Mouse (Mus musculus) intestine, embryonic 14.5 days (tissue): ENCODE results near the gene Cygb. TPM values are rescaled to one million over a fixed set of nuclear protein-coding genes. Genes with fewer than 3 reads are reported as not detected.

Experiments
- ATAC-seq: fragments of 200-750 bp; cut with Nextera tagmentation; replicated peaks from 2 replicates; pipeline ENCODE4 v1.8.0; 2017; ENCODE audit warnings: low read depth, moderate number of reproducible peaks, moderate TSS enrichment, moderate library complexity; ENCODE audit not compliant: low FRiP score, low TSS enrichment
- DNase-seq: peaks from one replicate; pipeline ENCODE4 v3.0.0-alpha.2; 2018; ENCODE audit warnings: low spot score
- H3K27ac ChIP-seq: fragments of 300-500 bp; sonication (generic); 2 replicates; pipeline ENCODE4 v1.5.1; 2014; ENCODE audit warnings: low read depth, mild to moderate bottlenecking, control low read depth
- H3K27me3 ChIP-seq: fragments of 300-500 bp; sonication (generic); replicated peaks from 2 replicates; pipeline ENCODE4 v1.6.1; 2014; ENCODE audit warnings: low read length, control low read depth; ENCODE audit not compliant: control insufficient read depth, insufficient read depth
- H3K36me3 ChIP-seq: fragments of 300-500 bp; sonication (generic); 2 replicates; pipeline ENCODE4 v1.6.1; 2014; ENCODE audit warnings: low read length, control low read depth; ENCODE audit not compliant: control insufficient read depth, insufficient read depth
- H3K4me1 ChIP-seq: fragments of 300-500 bp; sonication (generic); replicated peaks from 2 replicates; pipeline ENCODE4 v1.6.1; 2014; ENCODE audit warnings: low read length, control low read depth, mixed read lengths; ENCODE audit not compliant: control insufficient read depth, insufficient read depth
- H3K4me2 ChIP-seq: fragments of 300-500 bp; sonication (generic); 2 replicates; pipeline ENCODE4 v1.6.1; 2014; ENCODE audit warnings: low read length
- H3K4me3 ChIP-seq: fragments of 300-500 bp; sonication (generic); 2 replicates; pipeline ENCODE4 v1.5.1; 2014; ENCODE audit warnings: low read depth, low read length, control low read depth, mixed read lengths
- H3K9ac ChIP-seq: fragments of 300-500 bp; sonication (generic); 2 replicates; pipeline ENCODE4 v1.6.1; 2014; ENCODE audit warnings: mild to moderate bottlenecking, low read length
- H3K9me3 ChIP-seq: fragments of 300-500 bp; sonication (generic); 2 replicates; pipeline ENCODE4 v1.6.1; 2016; ENCODE audit warnings: low read length, control low read depth; ENCODE audit not compliant: control insufficient read depth
- WGBS: fragments of 180-500 bp; shearing (Covaris S2); extraction: QIAGEN DNeasy Blood & Tissue Kit; methylation state at CpG from one replicate; pipeline ENCODE4 v1.1.7; 2014; 5-methylcytosine and 5-hydroxymethylcytosine counted together
- polyA plus RNA-seq: library from polyadenylated mRNA; unstranded; fragments of >200 nt; fragmentation: Nextera tagmentation; extraction: Ambion mirVana; gene quantifications from 2 replicates; pipeline ENCODE4 v1.2.1, GENCODE M21; 2014

Cygb gene
- 14.5 and 16.4 TPM in 2 replicates for polyA plus RNA-seq

DNA sequence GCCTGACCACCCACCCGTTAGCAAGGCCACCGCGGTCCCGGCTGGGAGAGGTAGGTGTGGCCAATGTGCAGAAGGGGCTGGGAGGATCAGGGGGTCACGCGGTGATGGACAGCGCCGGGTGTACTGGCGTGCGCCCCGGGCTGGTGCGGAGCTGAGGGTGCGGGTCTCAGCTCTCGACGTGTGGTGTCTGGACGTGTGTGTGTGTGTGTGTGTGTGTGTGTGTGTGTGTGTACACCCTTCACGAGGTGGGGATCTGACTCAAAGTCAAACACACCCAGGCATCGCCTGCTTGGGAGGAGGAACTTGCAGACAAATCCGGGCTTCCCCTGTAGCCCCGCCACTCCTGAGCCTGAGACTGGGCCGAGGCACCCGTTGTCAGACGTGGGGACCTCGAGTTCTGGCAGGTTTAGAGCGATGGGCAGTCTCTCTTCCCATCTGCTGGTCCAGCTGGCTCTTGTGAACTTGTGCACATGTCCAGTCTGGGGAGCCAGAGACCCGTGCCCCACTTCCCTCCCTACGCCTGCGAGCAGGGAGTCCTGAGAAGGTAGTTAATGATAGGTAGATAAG lies at the start of gene Cygb:
TSS of gene Cygb (minus strand) at position 59 of the 567 bp plus-strand sequence.
- Histone ChIP-seq H3K9me3 (no peaks in the 10 kb centered on the region), H3K27ac (no peak within 1 kb of the TSS), H3K36me3 (no peaks in the 10 kb centered on the region), H3K4me2 (peak within 1 kb of the TSS; percentile 91), H3K9ac (peak within 1 kb of the TSS; percentile 54), H3K27me3 (peaks cover 10% of the 10 kb centered on the region), H3K4me1 (peaks cover 24% of the 10 kb centered on the region), H3K4me3 (peak within 1 kb of the TSS; percentile 53)
- ATAC-seq (no peak), DNase-seq (peak; percentile 68)
- 4% methylated on average over 28 of the region's 28 CpGs for WGBS

DNA sequence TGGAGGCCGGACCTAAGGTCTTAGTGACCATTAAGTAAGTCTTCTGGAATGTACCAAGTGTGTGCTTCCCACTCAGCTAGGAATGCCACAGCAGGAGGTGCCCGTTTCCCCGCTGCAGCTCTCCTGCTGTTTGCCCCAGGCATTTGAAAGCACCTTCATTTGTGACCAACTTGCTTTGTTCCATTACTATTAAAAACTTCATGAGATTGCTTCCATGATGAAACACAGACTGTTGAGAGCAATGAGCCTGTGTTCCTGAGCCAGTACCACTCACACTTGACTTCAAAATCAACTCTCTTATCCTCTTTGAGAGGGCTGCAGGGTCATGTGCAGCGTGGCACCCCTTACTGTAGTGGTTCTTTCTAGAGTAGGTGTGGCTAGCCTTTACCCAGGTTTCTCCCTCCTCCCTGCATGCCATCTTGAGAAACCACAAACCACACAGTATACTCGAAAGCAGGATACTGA lies 47.3 kb upstream of the Cygb start:
- ATAC-seq: no peak
- WGBS: 50% methylated on average over 5 of the region's 5 CpGs

DNA sequence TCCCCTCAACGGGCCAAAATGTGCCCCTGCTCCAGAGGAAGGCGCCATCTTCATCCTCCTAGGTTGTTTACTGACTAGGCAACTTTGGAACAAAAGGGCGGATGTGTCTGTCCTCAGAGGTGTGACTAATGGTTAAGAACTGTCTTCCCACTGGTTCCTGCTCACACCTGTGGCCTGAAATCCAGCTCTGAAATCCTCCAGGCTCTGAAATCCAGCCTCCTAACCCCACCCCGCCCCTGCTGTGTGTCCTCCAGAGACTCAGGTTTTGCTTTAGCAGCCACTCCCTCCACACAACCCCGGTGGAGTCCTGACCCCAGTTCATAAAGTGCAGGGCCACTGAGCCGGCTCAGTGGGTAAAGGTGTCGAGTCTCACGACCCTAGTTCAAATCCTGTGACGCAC lies 43.4 kb upstream of the Cygb start:
- Histone ChIP-seq H3K4me1 (peaks cover 8% of the 10 kb centered on the region; the same call in 1 of the 2 replicates), H3K4me3 (no peak overlapping the region), H3K9ac (no peak overlapping the region), H3K27me3 (peaks cover 28% of the 10 kb centered on the region), H3K9me3 (no peaks in the 10 kb centered on the region), H3K27ac (no peak overlapping the region), H3K36me3 (no peaks in the 10 kb centered on the region), H3K4me2 (no peak overlapping the region)
- ATAC-seq (no peak), DNase-seq (no peak)
- 60% methylated on average over 9 of the region's 9 CpGs for WGBS

More for the DNA sequence above, 47.3 kb upstream of the Cygb start:
- DNase-seq: no peak
- no peak overlapping the region for H3K4me3 ChIP-seq
- H3K9ac ChIP-seq: no peak overlapping the region
- no peaks in the 10 kb centered on the region for H3K27me3 ChIP-seq
- H3K4me2 ChIP-seq: no peak overlapping the region
- no peaks in the 10 kb centered on the region for H3K9me3 ChIP-seq
- no peaks in the 10 kb centered on the region for H3K36me3 ChIP-seq
- H3K27ac ChIP-seq: no peak overlapping the region
- H3K4me1 ChIP-seq: no peaks in the 10 kb centered on the region

DNA sequence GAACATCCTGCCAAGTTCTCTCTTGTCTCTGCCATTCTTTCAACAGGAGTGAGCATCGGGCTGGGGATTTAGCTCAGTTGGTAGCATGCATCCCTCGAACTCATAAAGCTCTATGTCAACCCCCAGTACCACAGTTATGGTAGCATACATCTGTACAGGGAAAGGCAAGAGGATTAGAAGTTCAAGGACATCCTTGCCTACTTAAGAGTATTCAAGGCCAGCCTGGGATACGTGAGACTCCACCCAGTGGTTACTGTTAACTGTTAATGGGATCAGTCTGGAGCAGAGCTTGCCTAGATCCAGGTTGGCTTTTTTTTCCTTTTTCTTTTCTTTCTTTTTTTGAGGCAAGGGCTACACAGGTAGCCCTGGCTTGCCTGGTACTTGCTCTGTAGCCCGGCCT lies 42.3 kb upstream of the Cygb start:
- H3K4me3 ChIP-seq: no peak overlapping the region
- H3K27ac ChIP-seq: no peak overlapping the region
- H3K9ac ChIP-seq: no peak overlapping the region
- H3K36me3 ChIP-seq: no peaks in the 10 kb centered on the region
- no peak for DNase-seq
- H3K4me1 ChIP-seq: peaks cover 8% of the 10 kb centered on the region; the same call in 1 of the 2 replicates
- 89% methylated on average over 4 of the region's 4 CpGs for WGBS
- no peaks in the 10 kb centered on the region for H3K9me3 ChIP-seq
- peaks cover 28% of the 10 kb centered on the region for H3K27me3 ChIP-seq
- H3K4me2 ChIP-seq: no peak overlapping the region
- ATAC-seq: no peak

DNA sequence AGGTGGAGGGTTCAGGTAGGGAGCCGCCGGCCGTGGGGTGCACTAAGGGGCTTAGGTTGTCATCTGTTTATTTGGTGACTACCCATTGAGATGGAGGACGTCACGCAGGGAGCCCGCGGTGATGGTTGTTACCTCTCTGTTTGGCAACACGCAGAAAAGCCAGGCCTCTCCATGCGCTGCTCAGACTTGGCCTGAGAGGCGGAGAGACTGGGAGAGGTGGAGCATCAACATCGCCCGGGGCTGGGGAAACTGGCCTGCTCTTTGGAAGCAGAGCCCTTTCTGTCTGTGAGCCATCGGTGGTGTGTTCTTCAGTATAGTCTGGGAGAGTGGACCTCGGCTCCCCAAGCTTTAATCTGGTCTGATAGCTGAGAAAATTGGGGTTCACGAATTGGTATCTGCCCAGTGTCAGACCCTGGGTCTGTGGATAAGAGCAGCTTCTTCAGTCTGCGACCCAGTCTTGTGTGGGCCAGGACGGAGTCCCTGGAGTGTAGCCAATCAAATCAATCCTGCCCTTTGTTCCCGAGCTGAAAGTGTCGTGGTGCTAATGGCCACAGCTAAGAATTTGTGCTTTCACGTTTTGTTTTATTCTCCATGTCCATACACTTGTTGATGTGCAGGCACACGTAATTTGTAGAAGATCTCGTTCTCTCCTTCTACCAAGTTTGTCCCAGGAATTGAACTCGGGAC lies 41.2 kb upstream of the Cygb start:
- Histone ChIP-seq H3K27me3 (peaks cover 28% of the 10 kb centered on the region), H3K4me2 (no peak overlapping the region), H3K36me3 (no peaks in the 10 kb centered on the region), H3K9me3 (no peaks in the 10 kb centered on the region), H3K27ac (no peak overlapping the region), H3K4me3 (no peak overlapping the region), H3K9ac (no peak overlapping the region), H3K4me1 (peaks cover 8% of the 10 kb centered on the region; the same call in 1 of the 2 replicates)
- WGBS: 34% methylated on average over 23 of the region's 23 CpGs
- no peak for DNase-seq
- no peak for ATAC-seq

DNA sequence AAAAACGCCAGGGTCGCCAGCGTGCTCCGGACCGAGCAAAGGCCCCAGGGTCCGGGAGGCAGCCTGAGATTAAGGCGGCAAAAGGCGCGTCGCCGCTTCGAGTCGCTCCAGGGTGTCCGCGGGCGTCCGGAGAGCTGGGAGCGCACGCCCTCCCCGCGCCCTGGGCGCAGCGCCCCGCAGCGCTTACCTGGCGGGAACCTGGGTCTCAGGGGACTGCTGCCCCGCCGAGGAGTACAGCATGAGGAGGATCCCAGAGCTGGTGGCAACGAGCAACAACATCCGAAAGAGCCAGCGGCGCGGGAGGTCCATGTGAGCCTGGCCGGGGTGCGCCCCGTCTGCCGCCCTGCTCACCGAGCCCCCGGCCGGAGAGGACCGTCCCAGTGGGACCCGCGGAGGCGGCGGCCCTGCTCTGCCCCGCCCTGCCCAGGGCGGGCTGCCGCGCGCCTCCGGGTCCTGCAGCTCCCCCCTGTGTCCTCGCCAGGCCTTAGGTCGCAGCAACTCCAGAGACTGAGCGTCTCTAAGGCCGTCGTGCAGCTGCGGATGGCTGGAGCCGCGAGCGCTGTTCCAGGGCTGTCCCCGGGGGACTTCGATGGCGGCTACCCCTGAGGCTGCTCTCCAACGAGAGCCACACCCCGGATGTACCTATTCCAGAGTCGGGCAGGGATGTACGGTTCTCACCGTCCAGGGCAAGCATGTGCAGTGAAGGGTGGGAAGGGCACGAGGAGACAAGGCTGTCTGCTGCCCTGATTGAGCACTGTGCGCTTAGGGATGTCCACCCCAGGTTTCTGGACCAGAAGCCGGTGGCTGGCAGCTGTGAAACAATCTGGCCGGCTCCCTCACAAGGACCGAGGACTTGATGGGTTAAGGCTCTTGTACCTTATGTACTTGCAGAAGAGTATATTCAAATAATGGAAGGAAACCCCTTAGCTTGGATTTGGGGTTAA lies 40.4 kb upstream of the Cygb start:
- 3% methylated on average over 64 of the region's 73 CpGs for WGBS
- peak; percentile 69 for ATAC-seq
- Histone ChIP-seq H3K4me1 (peaks cover 8% of the 10 kb centered on the region; the same call in 1 of the 2 replicates), H3K9ac (peak overlapping the region; percentile 55), H3K4me2 (peak overlapping the region; percentile 82), H3K36me3 (no peaks in the 10 kb centered on the region), H3K27me3 (peaks cover 28% of the 10 kb centered on the region), H3K9me3 (no peaks in the 10 kb centered on the region), H3K27ac (peak overlapping the region; percentile 59; the same call in 1 of the 2 replicates), H3K4me3 (peak overlapping the region; percentile 46)
- peak; percentile 75 for DNase-seq

DNA sequence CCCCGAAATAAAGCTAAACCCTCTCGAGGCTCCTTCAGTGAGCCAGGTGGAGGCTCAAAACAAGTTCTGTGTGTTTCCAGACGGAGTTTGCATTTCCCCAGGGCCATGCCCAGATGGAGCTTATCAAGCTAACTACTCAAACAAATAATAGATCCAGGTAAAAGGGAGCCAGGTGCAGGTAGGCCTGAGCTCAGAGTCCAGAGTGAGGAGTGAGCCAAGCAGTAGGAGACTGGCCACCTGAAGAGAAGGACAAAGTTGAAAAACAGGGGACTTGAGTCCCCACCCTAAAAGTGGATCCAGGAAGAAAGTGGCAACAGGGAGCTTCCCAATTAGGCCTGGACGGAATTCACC lies 39.8 kb upstream of the Cygb start:
- Histone ChIP-seq H3K4me2 (peak overlapping the region; percentile 82), H3K27me3 (peaks cover 28% of the 10 kb centered on the region), H3K4me3 (peak overlapping the region; percentile 46), H3K9me3 (no peaks in the 10 kb centered on the region), H3K9ac (peak overlapping the region; percentile 55), H3K36me3 (no peaks in the 10 kb centered on the region), H3K27ac (peak overlapping the region; percentile 59; the same call in 1 of the 2 replicates), H3K4me1 (peaks cover 8% of the 10 kb centered on the region; the same call in 1 of the 2 replicates)
- DNase-seq (no peak), ATAC-seq (no peak)
- WGBS: 41% methylated on average over 4 of the region's 4 CpGs
